In the genomic region with DNA sequence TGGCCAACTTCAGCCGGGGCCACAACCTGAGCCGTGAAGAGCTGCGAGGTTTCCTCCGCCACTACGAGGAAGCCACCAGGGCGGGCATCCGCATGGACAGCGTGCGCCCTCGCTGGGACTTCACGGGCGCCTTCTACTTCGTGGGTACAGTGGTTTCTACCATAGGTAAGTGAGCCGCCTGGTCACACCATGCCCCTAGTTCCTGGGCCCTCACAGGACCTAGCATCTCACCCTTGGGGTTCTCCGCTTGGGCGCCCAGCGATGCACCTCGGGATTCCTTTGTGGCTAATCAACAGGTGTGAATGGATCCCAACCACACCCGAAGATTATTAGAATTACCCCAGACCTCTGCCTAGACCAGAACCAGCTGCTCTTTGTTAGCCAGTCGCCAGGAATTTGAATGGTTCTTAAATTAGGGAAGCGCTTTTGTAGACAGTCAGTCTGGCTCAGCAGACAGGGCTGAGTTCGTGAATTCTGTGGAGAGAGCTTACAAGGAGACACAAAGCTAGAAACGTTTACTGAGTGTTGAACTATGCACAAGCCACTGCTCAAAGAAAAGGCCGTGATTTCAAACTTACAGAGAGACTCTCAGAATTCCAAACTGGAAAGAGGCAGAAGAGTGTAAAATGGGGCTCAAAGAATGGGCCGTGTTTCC, we compare ENCODE assay signal across 8 mouse cellular contexts. TPM values are rescaled to one million over a fixed set of nuclear protein-coding genes. Genes with fewer than 3 reads are reported as not detected.
DNase-seq lines count a peak whose midpoint lies in the region; ATAC-seq and TF ChIP-seq lines count a peak whose summit lies in the region.

No protein-coding gene starts in this region.

- peaks cover 73% of the 10 kb centered on the region for H3K27me3 ChIP-seq in embryonic facial prominence, embryonic 12.5 days
- H3K27me3 ChIP-seq in hindbrain, embryonic 15.5 days, result peaks cover 68% of the 10 kb centered on the region
- H3K27me3 ChIP-seq in midbrain, embryonic 14.5 days (ENCODE audit: control insufficient read depth, insufficient read depth, low read length), result peaks cover 60% of the 10 kb centered on the region

- H3K27ac ChIP-seq in layer of hippocampus, adult 2 months, result peak overlapping the region; percentile 83
- no peak overlapping the region for H3K27ac ChIP-seq in embryonic facial prominence, embryonic 12.5 days
- H3K27ac ChIP-seq in hindbrain, embryonic 15.5 days (replicated peaks), result no peak overlapping the region
- H3K27ac ChIP-seq in midbrain, embryonic 14.5 days (replicated peaks; ENCODE audit: low read depth, low read length), result no peak overlapping the region

- H3K36me3 ChIP-seq in embryonic facial prominence, embryonic 12.5 days, result no peaks in the 10 kb centered on the region
- no peaks in the 10 kb centered on the region for H3K36me3 ChIP-seq in hindbrain, embryonic 15.5 days
- H3K36me3 ChIP-seq in midbrain, embryonic 14.5 days (ENCODE audit: control insufficient read depth, insufficient read depth, low read length), result no peaks in the 10 kb centered on the region

- intact Hi-C loops in left cerebral cortex, postnatal 25 days (cut with DNase I), result loop anchor here (1.0 kb wide), 1 partner anchor 141 kb away; no protein-coding TSS in a partner anchor

- 3% methylated on average over 25 of the region's 25 CpGs for WGBS in embryonic facial prominence, embryonic 12.5 days
- WGBS in hindbrain, embryonic 15.5 days, result 7% methylated on average over 25 of the region's 25 CpGs
- WGBS in midbrain, embryonic 14.5 days, result 3% methylated on average over 25 of the region's 25 CpGs

- no peaks in the 10 kb centered on the region for H3K9me3 ChIP-seq in embryonic facial prominence, embryonic 12.5 days
- no peaks in the 10 kb centered on the region for H3K9me3 ChIP-seq in hindbrain, embryonic 15.5 days
- no peaks in the 10 kb centered on the region for H3K9me3 ChIP-seq in midbrain, embryonic 14.5 days (ENCODE audit: control insufficient read depth, low read length)

- H3K9ac ChIP-seq in embryonic facial prominence, embryonic 12.5 days, result peak overlapping the region; percentile 36
- peak overlapping the region; percentile 47 for H3K9ac ChIP-seq in hindbrain, embryonic 15.5 days
- H3K9ac ChIP-seq in midbrain, embryonic 14.5 days (replicated peaks; ENCODE audit: low read length), result peak overlapping the region; percentile 54

- no peak for ATAC-seq in embryonic facial prominence, embryonic 12.5 days (ENCODE audit: insufficient number of reproducible peaks, insufficient read depth, low FRiP score, low TSS enrichment)
- ATAC-seq in hindbrain, embryonic 15.5 days (ENCODE audit: low FRiP score, low read depth), result peak; percentile 58
- ATAC-seq in midbrain, embryonic 14.5 days (ENCODE audit: low FRiP score, low TSS enrichment), result 0 out of 2 replicates have a peak, but pooled peaks have one; percentile 5

- H3K4me2 ChIP-seq in embryonic facial prominence, embryonic 12.5 days (replicated peaks), result peak overlapping the region; percentile 94
- peak overlapping the region; percentile 84 for H3K4me2 ChIP-seq in hindbrain, embryonic 15.5 days
- H3K4me2 ChIP-seq in midbrain, embryonic 14.5 days (ENCODE audit: low read length), result peak overlapping the region; percentile 95

- no peak for DNase-seq in layer of hippocampus, adult 2 months (ENCODE audit: low spot score in 2 of 2)
- DNase-seq in layer of hippocampus, adult 11-12 months (ENCODE audit: low spot score), result no peak
- DNase-seq in midbrain, embryonic 14.5 days, result peak; percentile 25
- DNase-seq in left cerebral cortex, postnatal 25 days (ENCODE audit: low spot score in 2 of 2), result no peak
- DNase-seq in gastrocnemius, postnatal 10 days, result no peak
- no peak for DNase-seq in adrenal gland, adult 2 months

- peak overlapping the region; percentile 63 for H3K4me3 ChIP-seq in layer of hippocampus, adult 2 months
- H3K4me3 ChIP-seq in embryonic facial prominence, embryonic 12.5 days, result peak overlapping the region; percentile 48
- peak overlapping the region; percentile 49 for H3K4me3 ChIP-seq in hindbrain, embryonic 15.5 days
- H3K4me3 ChIP-seq in midbrain, embryonic 14.5 days (replicated peaks; ENCODE audit: low read depth, low read length), result peak overlapping the region; percentile 52

- H3K4me1 ChIP-seq in embryonic facial prominence, embryonic 12.5 days, result peaks cover 29% of the 10 kb centered on the region
- peaks cover 32% of the 10 kb centered on the region for H3K4me1 ChIP-seq in hindbrain, embryonic 15.5 days (replicated peaks)
- H3K4me1 ChIP-seq in midbrain, embryonic 14.5 days (ENCODE audit: control insufficient read depth, insufficient read depth, low read length), result peaks cover 17% of the 10 kb centered on the region

- TF ChIP-seq CTCF in layer of hippocampus, adult 2 months (conservative IDR thresholded peaks at IDR 0.05), result no peak

RNA-seq across cellular contexts. Expression of gene Kcnk13, which starts 1.9 kb away (rescaled TPM):
- 1 to 10 TPM; 6.2 to 6.9 TPM for total RNA-seq in layer of hippocampus, adult 2 months (2021)
- polyA plus RNA-seq in embryonic facial prominence, embryonic 12.5 days (2016; fragmentation: Nextera tagmentation; extraction: Ambion mirVana), result 1.5 TPM in 2 replicates
- polyA plus RNA-seq in hindbrain, embryonic 15.5 days (2015; fragmentation: Nextera tagmentation; extraction: Ambion mirVana), result 1.0 and 1.1 TPM in 2 replicates
- 0.24 and 0.79 TPM in 2 replicates for polyA plus RNA-seq in midbrain, embryonic 14.5 days (2014; fragmentation: Nextera tagmentation; extraction: Ambion mirVana)
- total RNA-seq in left cerebral cortex, postnatal 25 days (2021), result 1 to 10 TPM; 5.9 to 7.2 TPM
- 1 to 10 TPM; 2.0 to 2.5 TPM for total RNA-seq in gastrocnemius, postnatal 10 days (2021)
- under 1 TPM; 0.69 to 0.93 TPM for total RNA-seq in adrenal gland, adult 2 months (2021)
- polyA plus RNA-seq in adrenal gland, adult 2 months (2012; rRNA removed), result 0.42 and 0.47 TPM in 2 replicates
